Mouse (Mus musculus) megakaryocyte, embryonic 14.5 days (primary cell): ENCODE results near the gene Trap1.

Source experiments
- FLI1 ChIP-seq: IDR thresholded peaks from 2 replicates; pipeline ENCODE4 v1.6.1; 2012; ENCODE audit warnings: low read length, inconsistent platforms, mixed read lengths
- GATA1 ChIP-seq: IDR thresholded peaks from 3 replicates; pipeline ENCODE4 v1.6.1; 2012; ENCODE audit warnings: mixed read lengths, low read length, inconsistent platforms, borderline replicate concordance

- TF ChIP-seq GATA1 (no peak), FLI1 (no peak)
Measured at GRCm38 (mm10) chr16:4074836-4075235, 2.8 kb downstream of the Trap1 start.
